Mouse (Mus musculus): ENCODE measurements around the gene Zfp583.
"Not testable (repeated sequence)": the region's sequence is repeated elsewhere in the genome, so short reads cannot be mapped to it uniquely, and the experiment has no call there.

The Zfp583 gene

GRCm38 (mm10) chr7:6331233-6331956, at the start of gene Zfp583:
Zfp583 (minus strand) TSS chr7:6331285.
- peak; percentile 67 for DNase-seq (ENCODE audit: low spot score)

- DNase-seq (ENCODE audit: low spot score), result no peak
Observed at GRCm38 (mm10) chr7:6378441-6378840, 47.4 kb upstream of the Zfp583 start.

- no peak for DNase-seq (ENCODE audit: low spot score)
Observed at GRCm38 (mm10) chr7:6372993-6373392, 41.9 kb upstream of the Zfp583 start.

- no peak for DNase-seq (ENCODE audit: low spot score)
Observed at GRCm38 (mm10) chr7:6369460-6369859, 38.4 kb upstream of the Zfp583 start.

- DNase-seq (ENCODE audit: low spot score), result not testable (repeated sequence)
Observed at GRCm38 (mm10) chr7:6368146-6368545, 37.1 kb upstream of the Zfp583 start.

- DNase-seq (ENCODE audit: low spot score), result no peak
Observed at GRCm38 (mm10) chr7:6367185-6367584, 36.1 kb upstream of the Zfp583 start.

- DNase-seq (ENCODE audit: low spot score), result no peak
Observed at GRCm38 (mm10) chr7:6364761-6365160, 33.7 kb upstream of the Zfp583 start.

GRCm38 (mm10) chr7:6363047-6363488, 32.0 kb upstream of the Zfp583 start, which contains the start of gene Zfp78:
Zfp78 (plus strand) TSS chr7:6363280.
- DNase-seq (ENCODE audit: low spot score), result peak; percentile 65

- DNase-seq (ENCODE audit: low spot score), result peak; percentile 80
Observed at GRCm38 (mm10) chr7:6362268-6363046, 31.4 kb upstream of the Zfp583 start.

- DNase-seq (ENCODE audit: low spot score), result no peak
Observed at GRCm38 (mm10) chr7:6361756-6362155, 30.7 kb upstream of the Zfp583 start.

- no peak for DNase-seq (ENCODE audit: low spot score)
Observed at GRCm38 (mm10) chr7:6360477-6361060, 29.5 kb upstream of the Zfp583 start.

- DNase-seq (ENCODE audit: low spot score), result no peak
Observed at GRCm38 (mm10) chr7:6358937-6359590, 28.0 kb upstream of the Zfp583 start.

GRCm38 (mm10) chr7:6358121-6358520, 27.0 kb upstream of the Zfp583 start:
- no peak for DNase-seq (ENCODE audit: low spot score)

- DNase-seq (ENCODE audit: low spot score), result no peak
Observed at GRCm38 (mm10) chr7:6344124-6344523, 13.0 kb upstream of the Zfp583 start.

GRCm38 (mm10) chr7:6343501-6344071, 12.5 kb upstream of the Zfp583 start, which contains the start of gene Gm3854:
Gm3854 (plus strand) TSS chr7:6343759.
- peak; percentile 34 for DNase-seq (ENCODE audit: low spot score)

GRCm38 (mm10) chr7:6339865-6340264, 8.8 kb upstream of the Zfp583 start:
- DNase-seq (ENCODE audit: low spot score), result no peak

GRCm38 (mm10) chr7:6330458-6331232, 440 bp downstream of the Zfp583 start:
- DNase-seq (ENCODE audit: low spot score), result no peak

- DNase-seq (ENCODE audit: low spot score), result not testable (repeated sequence)
Observed at GRCm38 (mm10) chr7:6300796-6301195, 30.3 kb downstream of the Zfp583 start.

- DNase-seq (ENCODE audit: low spot score), result not testable (repeated sequence)
Observed at GRCm38 (mm10) chr7:6291121-6291520, 40.0 kb downstream of the Zfp583 start.

GRCm38 (mm10) chr7:6286921-6287531, 44.1 kb downstream of the Zfp583 start:
- no peak for DNase-seq (ENCODE audit: low spot score)

Measured in ovary, postnatal 10 days (tissue).